Mouse (Mus musculus): ENCODE measurements around the gene Ppcs.

GRCm38 (mm10) chr4:119427680-119428079, 5.5 kb upstream of the Ppcs start:
- no peak for TF ChIP-seq POLR2A (IDR thresholded peaks at IDR 0.05; ENCODE audit: low read depth, low read length)
- no peak for TF ChIP-seq CTCF (conservative IDR thresholded peaks at IDR 0.05; ENCODE audit: insufficient read depth, insufficient read length, low read depth, low read length)
